Mouse (Mus musculus) cerebellum, adult 11-12 months (tissue): ENCODE measurements at regions not wholly inside any gene's neighbourhood (a gene's known extent, or its start where the extent isn't known, plus 50 kb on each side); places are given as distances from the start of the nearest gene placed in this dataset.

ENCODE experiments used
- DNase-seq: peaks from one replicate; pipeline ENCODE4 v3.0.0; 2022

- DNase-seq = peak; percentile 52
Observed at GRCm38 (mm10) chr16:73108021-73108452, 799.9 kb downstream of the Robo1 start.

- DNase-seq = peak; percentile 27
Observed at GRCm38 (mm10) chr16:73107608-73108007, 799.5 kb downstream of the Robo1 start.

- DNase-seq = peak; percentile 78
Observed at GRCm38 (mm10) chr16:73105496-73105895, 797.4 kb downstream of the Robo1 start.

GRCm38 (mm10) chr16:73100273-73100672 lies 792.2 kb downstream of the Robo1 start:
- no peak for DNase-seq

GRCm38 (mm10) chr16:73098760-73099159 lies 790.7 kb downstream of the Robo1 start:
- no peak for DNase-seq

GRCm38 (mm10) chr16:73097176-73097575 lies 789.1 kb downstream of the Robo1 start:
- no peak for DNase-seq

GRCm38 (mm10) chr16:73096091-73097083 lies 788.3 kb downstream of the Robo1 start:
- DNase-seq = no peak
